Mouse (Mus musculus): Measurements from ENCODE around the gene Fgfr2. TPM values are rescaled to one million over a fixed set of nuclear protein-coding genes. Genes with fewer than 3 reads are reported as not detected.
A peak's percentile ranks its signal among the peaks of the same experiment; 100 is the strongest.

Gene Fgfr2
- total RNA-seq, 1 experiment: 37.5 TPM

GRCm38 (mm10) chr7:130278738-130279705, 2844.1 kb downstream of the Fgfr2 start:
- in situ Hi-C loops (cut with MboI; ENCODE audit: low sequenced_read_pairs in 2 of 2, unreplicated experiment in 2 of 2): loop anchor here (10.0 kb wide), 1 partner anchor 624 kb away; no protein-coding TSS in a partner anchor
- no peak for TF ChIP-seq MAFK (IDR thresholded peaks at IDR 0.05; ENCODE audit: insufficient read depth, low read depth, low read length)
- no peak for TF ChIP-seq ZNF384 (IDR thresholded peaks at IDR 0.05; ENCODE audit: low read depth, low read length)
- no peak for TF ChIP-seq CHD2 (IDR thresholded peaks at IDR 0.05; ENCODE audit: low read depth, low read length)
- no peak for TF ChIP-seq HCFC1 (IDR thresholded peaks at IDR 0.05; ENCODE audit: borderline replicate concordance, insufficient read depth, low read length)
- TF ChIP-seq ZC3H11A (IDR thresholded peaks at IDR 0.05; ENCODE audit: borderline replicate concordance, low read depth, low read length): no peak
- Histone ChIP-seq H3K36me3 (ENCODE audit: control insufficient read depth, insufficient read depth, low read length, poor library complexity, severe bottlenecking) (no peaks in the 10 kb centered on the region), H3K4me3 (ENCODE audit: insufficient read depth in 1 of 2, low read depth in 1 of 2, low read length in 2 of 2, poor library complexity in 1 of 2, severe bottlenecking in 1 of 2) (no peak overlapping the region), H3K4me1 (ENCODE audit: control insufficient read depth in 2 of 2, insufficient read depth in 2 of 2, low read length in 2 of 2, poor library complexity in 1 of 2) (no peaks in the 10 kb centered on the region; a peak in 1 of 4 replicates), H3K9me3 (ENCODE audit: control insufficient read depth, insufficient read depth, low read depth, low read length) (no peaks in the 10 kb centered on the region), H3K9ac (ENCODE audit: insufficient read depth, low read depth, low read length, poor library complexity, severe bottlenecking) (no peak overlapping the region), H3K27ac (ENCODE audit: insufficient read depth, low read depth, low read length, poor library complexity, severe bottlenecking) (no peak overlapping the region)
- DNase-seq (ENCODE audit: low read depth, low spot score): no peak

GRCm38 (mm10) chr7:130278000-130278737, 2845.0 kb downstream of the Fgfr2 start:
- no peak overlapping the region for H3K27ac ChIP-seq (ENCODE audit: insufficient read depth, low read depth, low read length, poor library complexity, severe bottlenecking)

GRCm38 (mm10) chr7:130273265-130273664, 2849.9 kb downstream of the Fgfr2 start:
- no peak for DNase-seq (ENCODE audit: low read depth, low spot score)
- Histone ChIP-seq H3K9me3 (ENCODE audit: control insufficient read depth, insufficient read depth, low read depth, low read length) (no peaks in the 10 kb centered on the region), H3K4me1 (ENCODE audit: control insufficient read depth in 2 of 2, insufficient read depth in 2 of 2, low read length in 2 of 2, poor library complexity in 1 of 2) (no peaks in the 10 kb centered on the region; a peak in 1 of 4 replicates), H3K36me3 (ENCODE audit: control insufficient read depth, insufficient read depth, low read length, poor library complexity, severe bottlenecking) (no peaks in the 10 kb centered on the region), H3K27ac (ENCODE audit: insufficient read depth, low read depth, low read length, poor library complexity, severe bottlenecking) (no peak overlapping the region), H3K4me3 (ENCODE audit: insufficient read depth in 1 of 2, low read depth in 1 of 2, low read length in 2 of 2, poor library complexity in 1 of 2, severe bottlenecking in 1 of 2) (no peak overlapping the region), H3K9ac (ENCODE audit: insufficient read depth, low read depth, low read length, poor library complexity, severe bottlenecking) (no peak overlapping the region)
- TF ChIP-seq ZC3H11A (IDR thresholded peaks at IDR 0.05; ENCODE audit: borderline replicate concordance, low read depth, low read length) (peak; percentile 80; the same call in 1 of the 2 replicates), HCFC1 (IDR thresholded peaks at IDR 0.05; ENCODE audit: borderline replicate concordance, insufficient read depth, low read length) (no peak), CHD2 (IDR thresholded peaks at IDR 0.05; ENCODE audit: low read depth, low read length) (no peak), ZNF384 (IDR thresholded peaks at IDR 0.05; ENCODE audit: low read depth, low read length) (no peak)
- in situ Hi-C loops (cut with MboI; ENCODE audit: low sequenced_read_pairs in 2 of 2, unreplicated experiment in 2 of 2): loop anchor here (10.0 kb wide), 1 partner anchor 618 kb away; no protein-coding TSS in a partner anchor

More at GRCm38 (mm10) chr7:130278000-130278737, 2845.0 kb downstream of the Fgfr2 start:
- Histone ChIP-seq H3K36me3 (ENCODE audit: control insufficient read depth, insufficient read depth, low read length, poor library complexity, severe bottlenecking) (no peaks in the 10 kb centered on the region), H3K9ac (ENCODE audit: insufficient read depth, low read depth, low read length, poor library complexity, severe bottlenecking) (no peak overlapping the region), H3K4me3 (ENCODE audit: insufficient read depth in 1 of 2, low read depth in 1 of 2, low read length in 2 of 2, poor library complexity in 1 of 2, severe bottlenecking in 1 of 2) (no peak overlapping the region), H3K9me3 (ENCODE audit: control insufficient read depth, insufficient read depth, low read depth, low read length) (no peaks in the 10 kb centered on the region), H3K4me1 (ENCODE audit: control insufficient read depth in 2 of 2, insufficient read depth in 2 of 2, low read length in 2 of 2, poor library complexity in 1 of 2) (no peaks in the 10 kb centered on the region; a peak in 1 of 4 replicates)
- in situ Hi-C loops (cut with MboI; ENCODE audit: low sequenced_read_pairs in 2 of 2, unreplicated experiment in 2 of 2): loop anchor here (10.0 kb wide), 1 partner anchor 623 kb away; no protein-coding TSS in a partner anchor
- no peak for DNase-seq (ENCODE audit: low read depth, low spot score)
- TF ChIP-seq ZNF384 (IDR thresholded peaks at IDR 0.05; ENCODE audit: low read depth, low read length) (no peak), CHD2 (IDR thresholded peaks at IDR 0.05; ENCODE audit: low read depth, low read length) (no peak), HCFC1 (IDR thresholded peaks at IDR 0.05; ENCODE audit: borderline replicate concordance, insufficient read depth, low read length) (no peak), ZC3H11A (IDR thresholded peaks at IDR 0.05; ENCODE audit: borderline replicate concordance, low read depth, low read length) (no peak), MAFK (IDR thresholded peaks at IDR 0.05; ENCODE audit: insufficient read depth, low read depth, low read length) (no peak)

GRCm38 (mm10) chr7:130270807-130271206, 2852.3 kb downstream of the Fgfr2 start:
- H3K36me3 ChIP-seq (ENCODE audit: control insufficient read depth, insufficient read depth, low read length, poor library complexity, severe bottlenecking): no peaks in the 10 kb centered on the region
- TF ChIP-seq MAFK (IDR thresholded peaks at IDR 0.05; ENCODE audit: insufficient read depth, low read depth, low read length) (no peak), HCFC1 (IDR thresholded peaks at IDR 0.05; ENCODE audit: borderline replicate concordance, insufficient read depth, low read length) (no peak), CHD2 (IDR thresholded peaks at IDR 0.05; ENCODE audit: low read depth, low read length) (no peak)
- no peaks in the 10 kb centered on the region for H3K4me1 ChIP-seq (ENCODE audit: control insufficient read depth in 2 of 2, insufficient read depth in 2 of 2, low read length in 2 of 2, poor library complexity in 1 of 2)
- H3K9ac ChIP-seq (ENCODE audit: insufficient read depth, low read depth, low read length, poor library complexity, severe bottlenecking): no peak overlapping the region
- H3K27ac ChIP-seq (ENCODE audit: insufficient read depth, low read depth, low read length, poor library complexity, severe bottlenecking): no peak overlapping the region
- H3K9me3 ChIP-seq (ENCODE audit: control insufficient read depth, insufficient read depth, low read depth, low read length): no peaks in the 10 kb centered on the region
- no peak overlapping the region for H3K4me3 ChIP-seq (ENCODE audit: insufficient read depth in 1 of 2, low read depth in 1 of 2, low read length in 2 of 2, poor library complexity in 1 of 2, severe bottlenecking in 1 of 2)
- DNase-seq (ENCODE audit: low read depth, low spot score): no peak
- in situ Hi-C loops (cut with MboI; ENCODE audit: low sequenced_read_pairs in 2 of 2, unreplicated experiment in 2 of 2): loop anchor here (10.0 kb wide), 1 partner anchor 616 kb away; no protein-coding TSS in a partner anchor
